Mouse (Mus musculus): ENCODE results near the gene Clec10a. TPM values are rescaled to one million over a fixed set of nuclear protein-coding genes. Genes with fewer than 3 reads are reported as not detected.
"Not testable (repeated sequence)": the region's sequence is repeated elsewhere in the genome, so short reads cannot be mapped to it uniquely, and the experiment has no call there.

The Clec10a gene
- total and polyA plus RNA-seq, 3 experiments = 8.4 to 10.8 TPM; not detected in 1

GRCm38 (mm10) chr11:70168136-70168535, 12.1 kb downstream of the Clec10a start:
- TF ChIP-seq TCF12 (IDR thresholded peaks at IDR 0.05; ENCODE audit: low read depth, low read length) = no peak
- TF ChIP-seq BHLHE40 (IDR thresholded peaks at IDR 0.05; ENCODE audit: borderline replicate concordance, low read depth, low read length) = no peak
- TF ChIP-seq ETS1 (IDR thresholded peaks at IDR 0.05; ENCODE audit: low read depth, low read length) = no peak
- no peak for TF ChIP-seq SIN3A (IDR thresholded peaks at IDR 0.05; ENCODE audit: low read length)
- H3K36me3 ChIP-seq (ENCODE audit: control insufficient read depth in 1 of 2, insufficient read depth in 2 of 2, low read length in 2 of 2) = peaks cover 0 to 15% of the 10 kb centered on the region in 2 experiments; a peak in 2 of 4 replicates
- no peak overlapping the region for H3K27ac ChIP-seq (ENCODE audit: control insufficient read depth, low read depth, low read length)
- peaks cover 2 to 24% of the 10 kb centered on the region in 2 experiments; a peak in 3 of 4 replicates for H3K4me1 ChIP-seq (ENCODE audit: control insufficient read depth in 1 of 2, insufficient read depth in 2 of 2, low read length in 2 of 2)
- no peaks in the 10 kb centered on the region for H3K79me2 ChIP-seq (ENCODE audit: control insufficient read depth, insufficient read depth, low read length, poor library complexity)
- H3K9me3 ChIP-seq (replicated peaks; ENCODE audit: insufficient read depth, low read length) = no peaks in the 10 kb centered on the region
- no peaks in the 10 kb centered on the region for H3K27me3 ChIP-seq (ENCODE audit: control insufficient read depth in 1 of 2, insufficient read depth in 2 of 2, low read length in 2 of 2)
- H3K9ac ChIP-seq (ENCODE audit: control insufficient read depth, low read depth, low read length, poor library complexity, severe bottlenecking) = no peak overlapping the region
- no peak overlapping the region for H3K4me3 ChIP-seq (ENCODE audit: control insufficient read depth in 1 of 2, insufficient read depth in 1 of 2, low read depth in 2 of 2, low read length in 2 of 2)
- DNase-seq (ENCODE audit: low read depth, low spot score) = no peak

- not testable (repeated sequence) for H3K27me3 ChIP-seq (ENCODE audit: control insufficient read depth in 1 of 2, insufficient read depth in 2 of 2, low read length in 2 of 2); H3K9ac ChIP-seq (ENCODE audit: control insufficient read depth, low read depth, low read length, poor library complexity, severe bottlenecking); DNase-seq (ENCODE audit: low read depth, low spot score); H3K4me3 ChIP-seq (ENCODE audit: control insufficient read depth in 1 of 2, insufficient read depth in 1 of 2, low read depth in 2 of 2, low read length in 2 of 2); H3K79me2 ChIP-seq (ENCODE audit: control insufficient read depth, insufficient read depth, low read length, poor library complexity); H3K9me3 ChIP-seq (replicated peaks; ENCODE audit: insufficient read depth, low read length); H3K27ac ChIP-seq (ENCODE audit: control insufficient read depth, low read depth, low read length)
- peaks cover 0 to 15% of the 10 kb centered on the region in 2 experiments; a peak in 2 of 4 replicates for H3K36me3 ChIP-seq (ENCODE audit: control insufficient read depth in 1 of 2, insufficient read depth in 2 of 2, low read length in 2 of 2)
- peaks cover 2 to 24% of the 10 kb centered on the region in 2 experiments; a peak in 3 of 4 replicates for H3K4me1 ChIP-seq (ENCODE audit: control insufficient read depth in 1 of 2, insufficient read depth in 2 of 2, low read length in 2 of 2)
Observed at GRCm38 (mm10) chr11:70169471-70169870, 13.5 kb downstream of the Clec10a start.

- no peak for TF ChIP-seq ZMIZ1 (IDR thresholded peaks at IDR 0.05; ENCODE audit: low read depth, low read length)
- TF ChIP-seq GABPA (IDR thresholded peaks at IDR 0.05; ENCODE audit: low read depth, low read length) = no peak
- TF ChIP-seq SMC3 (IDR thresholded peaks at IDR 0.05; ENCODE audit: low read depth, low read length) = no peak
- no peak for TF ChIP-seq KAT2A (conservative IDR thresholded peaks at IDR 0.05; ENCODE audit: low read depth, low read length)
- TF ChIP-seq POLR2A (IDR thresholded peaks at IDR 0.05; ENCODE audit: control insufficient read depth in 1 of 2, insufficient read depth in 1 of 2, low read depth in 1 of 2, low read length in 2 of 2, poor library complexity in 1 of 2) = no peak
- no peak for TF ChIP-seq JUND (IDR thresholded peaks at IDR 0.05; ENCODE audit: low read depth, low read length)
- no peak for TF ChIP-seq ZKSCAN1 (IDR thresholded peaks at IDR 0.05; ENCODE audit: low read depth, low read length)
- no peak for TF ChIP-seq POLR2AphosphoS5 (IDR thresholded peaks at IDR 0.05; ENCODE audit: borderline replicate concordance, low read depth, low read length)
- no peak for TF ChIP-seq ELF1 (IDR thresholded peaks at IDR 0.05; ENCODE audit: low read depth, low read length)
- TF ChIP-seq TCF12 (IDR thresholded peaks at IDR 0.05; ENCODE audit: low read depth, low read length) = no peak
- TF ChIP-seq ZNF384 (IDR thresholded peaks at IDR 0.05; ENCODE audit: low read depth, low read length) = no peak
- no peak for TF ChIP-seq CHD1 (IDR thresholded peaks at IDR 0.05; ENCODE audit: low read depth, low read length)
- no peak for TF ChIP-seq NRF1 (IDR thresholded peaks at IDR 0.05; ENCODE audit: insufficient read depth, low read depth, low read length, poor library complexity, severe bottlenecking)
- TF ChIP-seq NELFE (IDR thresholded peaks at IDR 0.05; ENCODE audit: low read depth, low read length) = no peak
- no peak for TF ChIP-seq SIN3A (IDR thresholded peaks at IDR 0.05; ENCODE audit: low read length)
- TF ChIP-seq E2F4 (IDR thresholded peaks at IDR 0.05; ENCODE audit: borderline replicate concordance, low read depth, low read length) = no peak
- no peak for TF ChIP-seq POLR2AphosphoS2 (IDR thresholded peaks at IDR 0.05; ENCODE audit: low read length)
- no peak for TF ChIP-seq MAZ (IDR thresholded peaks at IDR 0.05; ENCODE audit: low read depth, low read length)
- TF ChIP-seq RAD21 (IDR thresholded peaks at IDR 0.05; ENCODE audit: low read depth, low read length) = no peak
- no peak for TF ChIP-seq CTCF (IDR thresholded peaks at IDR 0.05 in 2 of 3, conservative IDR thresholded peaks at IDR 0.05 in 1 of 3; ENCODE audit: control insufficient read depth in 1 of 3, insufficient read depth in 1 of 3, low read depth in 2 of 3, low read length in 3 of 3, poor library complexity in 1 of 3, severe bottlenecking in 1 of 3)
- H3K79me2 ChIP-seq (ENCODE audit: control insufficient read depth, insufficient read depth, low read length, poor library complexity) = no peaks in the 10 kb centered on the region
- H3K9me3 ChIP-seq (replicated peaks; ENCODE audit: insufficient read depth, low read length) = no peaks in the 10 kb centered on the region
- peaks cover 2 to 23% of the 10 kb centered on the region in 2 experiments; a peak in 3 of 4 replicates for H3K4me1 ChIP-seq (ENCODE audit: control insufficient read depth in 1 of 2, insufficient read depth in 2 of 2, low read length in 2 of 2)
- no peak overlapping the region for H3K4me3 ChIP-seq (ENCODE audit: control insufficient read depth in 1 of 2, insufficient read depth in 1 of 2, low read depth in 2 of 2, low read length in 2 of 2)
- H3K27me3 ChIP-seq (ENCODE audit: control insufficient read depth in 1 of 2, insufficient read depth in 2 of 2, low read length in 2 of 2) = no peaks in the 10 kb centered on the region
- H3K36me3 ChIP-seq (ENCODE audit: control insufficient read depth in 1 of 2, insufficient read depth in 2 of 2, low read length in 2 of 2) = peaks cover 0 to 15% of the 10 kb centered on the region in 2 experiments; a peak in 2 of 4 replicates
- H3K9ac ChIP-seq (ENCODE audit: control insufficient read depth, low read depth, low read length, poor library complexity, severe bottlenecking) = no peak overlapping the region
- no peak overlapping the region for H3K27ac ChIP-seq (ENCODE audit: control insufficient read depth, low read depth, low read length)
- no peak for DNase-seq (ENCODE audit: low read depth, low spot score)
Observed at GRCm38 (mm10) chr11:70170291-70170690, 14.3 kb downstream of the Clec10a start.

Data from MEL (cell line).